Mouse (Mus musculus): ENCODE results near the gene Atm. TPM values are rescaled to one million over a fixed set of nuclear protein-coding genes. Genes with fewer than 3 reads are reported as not detected.

Atm gene
- total and polyA plus RNA-seq, 3 experiments = 1.2 to 10.2 (median 8.3) TPM

GRCm38 (mm10) chr9:53426726-53427125 is 109.8 kb downstream of the Atm start:
- Histone ChIP-seq H3K27ac (no peak overlapping the region), H3K4me1 (ENCODE audit: control insufficient read depth, insufficient read depth, low read length) (no peaks in the 10 kb centered on the region), H3K79me2 (replicated peaks; ENCODE audit: control insufficient read depth, insufficient read depth, low read length) (no peaks in the 10 kb centered on the region), H3K4me3 (no peak overlapping the region), H3K27me3 (ENCODE audit: control insufficient read depth, insufficient read depth, low read length) (no peaks in the 10 kb centered on the region), H3K9ac (ENCODE audit: low read depth, low read length) (no peak overlapping the region), H3K36me3 (ENCODE audit: control insufficient read depth, insufficient read depth, low read length) (no peaks in the 10 kb centered on the region)
- TF ChIP-seq CTCF (IDR thresholded peaks at IDR 0.05) (no peak), EP300 (IDR thresholded peaks at IDR 0.05; ENCODE audit: insufficient read depth, low read depth, low read length) (no peak), POLR2A (IDR thresholded peaks at IDR 0.05; ENCODE audit: insufficient read depth, low read depth, low read length) (no peak)
- no peak for DNase-seq
- intact Hi-C loops (cut with DNase I) = no loop called here
- WGBS = 92% methylated on average over 3 of the region's 3 CpGs

- DNase-seq = no peak
- intact Hi-C loops (cut with DNase I) = no loop called here
- Histone ChIP-seq H3K4me1 (ENCODE audit: control insufficient read depth, insufficient read depth, low read length) (no peaks in the 10 kb centered on the region), H3K36me3 (ENCODE audit: control insufficient read depth, insufficient read depth, low read length) (no peaks in the 10 kb centered on the region), H3K27me3 (ENCODE audit: control insufficient read depth, insufficient read depth, low read length) (no peaks in the 10 kb centered on the region), H3K4me3 (no peak overlapping the region), H3K9ac (ENCODE audit: low read depth, low read length) (no peak overlapping the region), H3K27ac (no peak overlapping the region), H3K79me2 (replicated peaks; ENCODE audit: control insufficient read depth, insufficient read depth, low read length) (no peaks in the 10 kb centered on the region)
- 47% methylated on average over 9 of the region's 9 CpGs for WGBS
- no peak for TF ChIP-seq CTCF (IDR thresholded peaks at IDR 0.05)
- no peak for TF ChIP-seq POLR2A (IDR thresholded peaks at IDR 0.05; ENCODE audit: insufficient read depth, low read depth, low read length)
- TF ChIP-seq EP300 (IDR thresholded peaks at IDR 0.05; ENCODE audit: insufficient read depth, low read depth, low read length) = no peak
Observed at GRCm38 (mm10) chr9:53422133-53422896, 114.2 kb downstream of the Atm start.

GRCm38 (mm10) chr9:53409427-53409826 is 127.1 kb downstream of the Atm start:
- Histone ChIP-seq H3K4me3 (no peak overlapping the region), H3K4me1 (ENCODE audit: control insufficient read depth, insufficient read depth, low read length) (no peaks in the 10 kb centered on the region; the same call in 1 of the 2 replicates), H3K27ac (no peak overlapping the region), H3K79me2 (replicated peaks; ENCODE audit: control insufficient read depth, insufficient read depth, low read length) (no peaks in the 10 kb centered on the region), H3K36me3 (ENCODE audit: control insufficient read depth, insufficient read depth, low read length) (no peaks in the 10 kb centered on the region), H3K27me3 (ENCODE audit: control insufficient read depth, insufficient read depth, low read length) (no peaks in the 10 kb centered on the region), H3K9ac (ENCODE audit: low read depth, low read length) (no peak overlapping the region)
- no peak for DNase-seq
- intact Hi-C loops (cut with DNase I) = no loop called here
- WGBS = 87% methylated on average over 3 of the region's 3 CpGs
- TF ChIP-seq POLR2A (IDR thresholded peaks at IDR 0.05; ENCODE audit: insufficient read depth, low read depth, low read length) (no peak), CTCF (IDR thresholded peaks at IDR 0.05) (no peak), EP300 (IDR thresholded peaks at IDR 0.05; ENCODE audit: insufficient read depth, low read depth, low read length) (no peak)

GRCm38 (mm10) chr9:53408953-53409361 is 127.6 kb downstream of the Atm start:
- Histone ChIP-seq H3K4me1 (ENCODE audit: control insufficient read depth, insufficient read depth, low read length) (no peaks in the 10 kb centered on the region; the same call in 1 of the 2 replicates), H3K36me3 (ENCODE audit: control insufficient read depth, insufficient read depth, low read length) (no peaks in the 10 kb centered on the region), H3K27me3 (ENCODE audit: control insufficient read depth, insufficient read depth, low read length) (no peaks in the 10 kb centered on the region), H3K79me2 (replicated peaks; ENCODE audit: control insufficient read depth, insufficient read depth, low read length) (no peaks in the 10 kb centered on the region), H3K27ac (no peak overlapping the region), H3K4me3 (no peak overlapping the region), H3K9ac (ENCODE audit: low read depth, low read length) (no peak overlapping the region)
- intact Hi-C loops (cut with DNase I) = no loop called here
- TF ChIP-seq CTCF (IDR thresholded peaks at IDR 0.05) (no peak), EP300 (IDR thresholded peaks at IDR 0.05; ENCODE audit: insufficient read depth, low read depth, low read length) (no peak), POLR2A (IDR thresholded peaks at IDR 0.05; ENCODE audit: insufficient read depth, low read depth, low read length) (no peak)
- DNase-seq = no peak
- WGBS = 63% methylated on average over 2 of the region's 2 CpGs

GRCm38 (mm10) chr9:53408548-53408947 is 128.0 kb downstream of the Atm start:
- H3K4me3 ChIP-seq = no peak overlapping the region
- DNase-seq = no peak
- intact Hi-C loops (cut with DNase I) = no loop called here
- no peak overlapping the region for H3K9ac ChIP-seq (ENCODE audit: low read depth, low read length)
- H3K27me3 ChIP-seq (ENCODE audit: control insufficient read depth, insufficient read depth, low read length) = no peaks in the 10 kb centered on the region
- H3K27ac ChIP-seq = no peak overlapping the region
- TF ChIP-seq EP300 (IDR thresholded peaks at IDR 0.05; ENCODE audit: insufficient read depth, low read depth, low read length) = no peak
- TF ChIP-seq CTCF (IDR thresholded peaks at IDR 0.05) = no peak
- no peak for TF ChIP-seq POLR2A (IDR thresholded peaks at IDR 0.05; ENCODE audit: insufficient read depth, low read depth, low read length)
- no peaks in the 10 kb centered on the region for H3K36me3 ChIP-seq (ENCODE audit: control insufficient read depth, insufficient read depth, low read length)
- H3K79me2 ChIP-seq (replicated peaks; ENCODE audit: control insufficient read depth, insufficient read depth, low read length) = no peaks in the 10 kb centered on the region
- no peaks in the 10 kb centered on the region; the same call in 1 of the 2 replicates for H3K4me1 ChIP-seq (ENCODE audit: control insufficient read depth, insufficient read depth, low read length)
- 82% methylated on average over 4 of the region's 4 CpGs for WGBS

Data from heart, adult 2 months (tissue).